Mouse (Mus musculus) frontal cortex, postnatal 10 days (tissue): Measurements from ENCODE around the gene Dlg5.

Experiments
- DNase-seq, 2 experiments: peaks; one replicate each; pipeline ENCODE4 v3.0.0; 2022; ENCODE audit warnings: low spot score in 2 of 2, mixed read lengths in 1 of 2

Gene Dlg5

GRCm38 (mm10) chr14:24125069-24125468, 120.7 kb downstream of the Dlg5 start:
- DNase-seq = no peak

DNA sequence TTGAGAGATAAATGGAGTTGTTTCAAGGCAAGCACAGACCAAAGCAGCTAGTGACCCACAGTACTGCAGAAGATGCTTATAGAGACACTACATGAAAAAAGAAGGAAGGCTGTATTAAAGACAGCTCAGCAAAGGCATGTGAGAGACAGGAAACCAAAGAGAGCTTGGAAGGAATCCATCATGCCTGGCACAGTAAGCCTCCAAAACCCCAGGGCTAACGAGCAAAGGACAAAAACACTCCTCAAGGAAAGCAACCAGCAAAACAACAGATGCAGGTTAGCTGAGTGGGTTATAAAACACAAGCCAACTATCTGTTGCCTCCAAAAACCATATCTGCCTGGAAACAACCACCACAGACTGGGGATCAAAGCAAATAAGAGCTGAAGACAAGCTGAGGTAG, 121.5 kb downstream of the Dlg5 start:
- no peak for DNase-seq

- DNase-seq = no peak
Observed at GRCm38 (mm10) chr14:24106734-24107133, 139.0 kb downstream of the Dlg5 start.

- DNase-seq = no peak
Observed at GRCm38 (mm10) chr14:24098828-24099227, 146.9 kb downstream of the Dlg5 start.

- DNase-seq = no peak
Observed at GRCm38 (mm10) chr14:24094656-24095055, 151.1 kb downstream of the Dlg5 start.

DNA sequence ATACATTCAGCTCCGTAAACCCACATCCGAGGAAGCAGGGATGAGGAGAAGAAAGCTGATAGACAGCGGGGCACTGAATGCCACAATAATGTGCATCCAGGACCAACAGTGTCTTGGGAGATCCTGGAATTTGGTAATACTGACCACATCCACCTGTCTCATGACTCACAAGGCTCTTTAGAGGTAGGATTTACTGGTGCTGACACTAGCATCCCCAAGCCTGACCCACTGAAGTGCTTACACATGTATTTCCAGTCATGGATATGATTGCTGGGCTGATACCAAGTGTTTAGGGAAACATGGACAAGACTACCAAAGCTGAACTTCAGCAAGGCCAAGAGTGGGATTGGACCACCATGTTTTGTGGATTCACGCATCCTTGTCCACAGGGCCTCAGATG, 152.5 kb downstream of the Dlg5 start:
- DNase-seq = no peak

DNA sequence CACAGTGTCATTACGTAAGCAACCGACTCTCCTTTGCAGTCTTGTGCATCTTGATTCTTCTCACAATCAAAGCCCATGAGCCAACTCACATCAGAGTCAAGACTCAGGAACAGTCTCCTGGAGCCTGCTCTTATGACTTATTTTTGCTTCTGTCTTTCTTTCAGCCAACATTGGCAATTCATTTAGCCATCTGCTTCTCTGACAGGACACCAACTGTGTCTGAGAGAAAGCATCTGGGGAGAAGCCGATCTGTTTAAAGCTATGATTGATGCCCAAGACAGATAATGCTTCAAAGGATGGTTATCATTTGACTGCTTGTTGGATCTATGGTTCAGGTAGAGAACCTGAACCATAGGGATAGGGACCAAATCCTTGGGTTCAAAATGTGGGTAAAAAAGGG, 153.3 kb downstream of the Dlg5 start:
- DNase-seq = no peak

DNA sequence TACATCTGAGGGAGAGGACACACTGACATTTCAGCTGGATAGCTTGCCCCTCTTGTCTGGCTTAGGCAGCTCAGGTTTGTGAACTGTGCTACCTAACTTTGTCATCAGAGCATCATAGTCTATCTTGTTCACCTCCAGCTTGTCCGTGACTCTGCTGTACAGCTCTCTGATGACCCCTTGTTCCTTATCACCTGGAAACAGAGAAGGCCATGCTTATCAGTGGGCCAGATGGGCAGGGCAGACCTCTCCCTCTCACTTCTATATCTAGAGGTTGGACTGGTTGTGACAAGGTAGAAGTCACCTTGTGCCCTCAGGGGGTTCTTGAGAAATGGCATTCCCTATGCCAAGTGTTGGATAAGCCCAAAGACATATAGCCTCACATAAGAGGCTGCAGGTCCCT, 154.9 kb downstream of the Dlg5 start:
- DNase-seq = no peak

GRCm38 (mm10) chr14:24089181-24089580, 156.5 kb downstream of the Dlg5 start:
- DNase-seq = no peak

DNA sequence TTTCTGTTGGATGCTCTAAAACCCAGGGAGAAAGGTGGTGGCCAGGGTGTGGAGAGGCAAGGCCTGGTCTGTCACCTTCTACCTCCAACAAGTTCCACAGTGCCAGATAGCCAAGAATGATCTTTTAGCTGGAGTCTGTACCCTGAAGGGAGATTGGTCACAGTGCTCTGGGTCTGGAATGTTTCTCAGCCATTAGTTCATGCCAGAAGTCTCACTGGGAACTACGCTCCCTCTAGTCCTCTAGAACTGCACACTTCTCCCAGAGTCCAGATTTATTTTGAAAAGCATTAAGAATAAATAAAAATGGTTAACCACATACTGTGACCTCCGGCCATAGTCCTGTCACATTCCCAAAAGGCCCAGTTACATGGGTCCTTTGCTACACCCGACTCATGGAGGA, 158.3 kb downstream of the Dlg5 start:
- no peak for DNase-seq

DNA sequence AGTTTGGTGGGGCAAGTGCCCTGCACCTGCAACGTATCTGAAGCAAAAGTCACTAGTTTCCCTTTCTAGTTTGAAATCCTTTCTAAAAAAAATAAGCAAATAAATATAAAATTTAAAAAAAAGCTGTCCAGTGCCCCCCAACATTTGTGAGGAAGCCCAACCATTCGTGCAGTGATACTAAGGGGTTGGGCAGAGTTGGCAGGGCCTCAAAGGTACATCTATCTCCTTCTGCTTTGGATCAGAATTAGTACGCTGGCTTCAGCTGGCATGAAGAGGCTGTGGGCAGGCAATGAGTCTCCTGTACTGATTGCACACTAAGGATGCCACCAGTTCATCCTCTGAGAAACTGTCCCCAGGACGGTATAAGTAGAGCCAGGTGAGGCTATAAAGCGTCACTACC, 159.2 kb downstream of the Dlg5 start:
- no peak for DNase-seq
